Comparison of ENCODE assay signal across 9 mouse cellular contexts in genomic region chr2:118336084-118336483, GRCm38 (mm10). TPM values are rescaled to one million over a fixed set of nuclear protein-coding genes. Genes with fewer than 3 reads are reported as not detected.
DNase-seq lines count a peak whose midpoint lies in the region; ATAC-seq and TF ChIP-seq lines count a peak whose summit lies in the region.
"Had no signal": no experiment of that assay in that cellular context is flagged by ENCODE, and none has a peak within 500 bp of the region (broad histone marks: within the 10 kb centered on the region; RNA-seq: fewer than 3 reads in every experiment).

No protein-coding gene starts in this region.

- H3K4me2 ChIP-seq in kidney, postnatal 0 days (ENCODE audit: low read length), result no peak overlapping the region
- no peak overlapping the region for H3K4me2 ChIP-seq in kidney, embryonic 16.5 days (replicated peaks; ENCODE audit: low read depth, low read length)
- H3K4me2 ChIP-seq in embryonic facial prominence, embryonic 14.5 days (ENCODE audit: low read depth, low read length), result no peak overlapping the region
- H3K4me2 ChIP-seq: limb, embryonic 13.5 days had no signal

- H3K4me1 ChIP-seq in kidney, postnatal 0 days (replicated peaks; ENCODE audit: insufficient read depth, low read length), result no peaks in the 10 kb centered on the region
- H3K4me1 ChIP-seq in kidney, embryonic 16.5 days (ENCODE audit: insufficient read depth, low read length), result no peaks in the 10 kb centered on the region
- no peaks in the 10 kb centered on the region for H3K4me1 ChIP-seq in embryonic facial prominence, embryonic 14.5 days (ENCODE audit: control insufficient read depth, insufficient read depth, low read length)

- no peaks in the 10 kb centered on the region for H3K9me3 ChIP-seq in kidney, postnatal 0 days (replicated peaks; ENCODE audit: low read length)
- H3K9me3 ChIP-seq in kidney, embryonic 16.5 days (ENCODE audit: low read length), result no peaks in the 10 kb centered on the region
- H3K9me3 ChIP-seq in embryonic facial prominence, embryonic 14.5 days (ENCODE audit: control insufficient read depth, low read length), result no peaks in the 10 kb centered on the region
- H3K9me3 ChIP-seq: limb, embryonic 13.5 days had no signal

- no peak overlapping the region for H3K4me3 ChIP-seq in kidney, postnatal 0 days (replicated peaks; ENCODE audit: low read depth, low read length)
- H3K4me3 ChIP-seq in kidney, embryonic 16.5 days (ENCODE audit: low read length), result no peak overlapping the region
- no peak overlapping the region for H3K4me3 ChIP-seq in embryonic facial prominence, embryonic 14.5 days (ENCODE audit: low read depth, low read length)
- H3K4me3 ChIP-seq: limb, embryonic 13.5 days had no signal

- peak; percentile 52; the same call in 1 of the 2 replicates for TF ChIP-seq CTCF in kidney, postnatal 0 days (IDR thresholded peaks at IDR 0.05; ENCODE audit: low read depth)

- no peak overlapping the region for H3K27ac ChIP-seq in kidney, postnatal 0 days
- no peak overlapping the region for H3K27ac ChIP-seq in kidney, embryonic 16.5 days (ENCODE audit: low read length)
- no peak overlapping the region for H3K27ac ChIP-seq in embryonic facial prominence, embryonic 14.5 days (replicated peaks; ENCODE audit: low read depth, low read length)
- H3K27ac ChIP-seq: limb, embryonic 13.5 days had no signal

- WGBS in kidney, postnatal 0 days, result 35% methylated on average over 2 of the region's 2 CpGs
- 40% methylated on average over 2 of the region's 2 CpGs for WGBS in kidney, embryonic 16.5 days
- 49% methylated on average over 2 of the region's 2 CpGs for whole genome bisulfite sequencing in embryonic facial prominence, embryonic 14.5 days

- H3K9ac ChIP-seq in kidney, postnatal 0 days (ENCODE audit: low read depth, low read length), result no peak overlapping the region
- H3K9ac ChIP-seq in kidney, embryonic 16.5 days (replicated peaks; ENCODE audit: low read length), result no peak overlapping the region
- no peak overlapping the region for H3K9ac ChIP-seq in embryonic facial prominence, embryonic 14.5 days (ENCODE audit: low read depth, low read length)
- H3K9ac ChIP-seq: limb, embryonic 13.5 days had no signal

- no peaks in the 10 kb centered on the region for H3K27me3 ChIP-seq in kidney, postnatal 0 days (ENCODE audit: insufficient read depth, low read length)
- no peaks in the 10 kb centered on the region for H3K27me3 ChIP-seq in kidney, embryonic 16.5 days (ENCODE audit: insufficient read depth, low read length)
- H3K27me3 ChIP-seq in embryonic facial prominence, embryonic 14.5 days (replicated peaks; ENCODE audit: control insufficient read depth, insufficient read depth, low read length), result no peaks in the 10 kb centered on the region
- H3K27me3 ChIP-seq: limb, embryonic 13.5 days had no signal

- ATAC-seq in CD4-positive, CD25-positive, alpha-beta regulatory T cell, adult 4 months, result no peak
- no peak for ATAC-seq in kidney, postnatal 0 days (replicated peaks; ENCODE audit: low FRiP score, low read depth)
- no peak for ATAC-seq in kidney, embryonic 16.5 days (ENCODE audit: low FRiP score, low TSS enrichment)
- ATAC-seq in embryonic facial prominence, embryonic 14.5 days (ENCODE audit: low read depth), result no peak

- H3K36me3 ChIP-seq in kidney, postnatal 0 days (ENCODE audit: insufficient read depth, low read length), result no peaks in the 10 kb centered on the region
- no peaks in the 10 kb centered on the region for H3K36me3 ChIP-seq in kidney, embryonic 16.5 days (ENCODE audit: insufficient read depth, low read length)
- no peaks in the 10 kb centered on the region for H3K36me3 ChIP-seq in embryonic facial prominence, embryonic 14.5 days (ENCODE audit: control insufficient read depth, insufficient read depth, low read length)
- H3K36me3 ChIP-seq: limb, embryonic 13.5 days had no signal

- peak; percentile 15 for DNase-seq in CD4-positive, CD25-positive, alpha-beta regulatory T cell, adult 2 months (ENCODE audit: low read depth, low spot score)
- peak; percentile 47 for DNase-seq in kidney, postnatal 0 days (ENCODE audit: low spot score)
- peak; percentile 9 for DNase-seq in CD4-positive helper T cell, adult 2 months (ENCODE audit: low read depth, low spot score)
- peak; percentile 39 for DNase-seq in embryonic facial prominence, embryonic 14.5 days (ENCODE audit: low spot score)
- DNase-seq in gastrocnemius, adult 18-20 months (ENCODE audit: low spot score), result no peak
- no peak for DNase-seq in layer of hippocampus, postnatal 10 days (ENCODE audit: low spot score in 2 of 2)

RNA-seq across cellular contexts. Expression of gene Gpr176, which starts 37.1 kb away (rescaled TPM):
- polyA plus RNA-seq in CD4-positive, CD25-positive, alpha-beta regulatory T cell, adult 4 months (2017; shearing (Covaris generic)), result under 1 TPM in 1 of 2 experiments, not detected in 1; 0.11 TPM
- 2.1 and 2.3 TPM in 2 replicates for polyA plus RNA-seq in kidney, postnatal 0 days (2015; fragmentation: Nextera tagmentation; extraction: Ambion mirVana)
- polyA plus RNA-seq in kidney, embryonic 16.5 days (2015; fragmentation: Nextera tagmentation; extraction: Ambion mirVana), result 1.4 and 1.5 TPM in 2 replicates
- 0.34 and 0.53 TPM in 2 replicates for polyA plus RNA-seq in embryonic facial prominence, embryonic 14.5 days (2014; fragmentation: Nextera tagmentation; extraction: Ambion mirVana)
- under 1 TPM; 0.12 to 0.23 TPM for total RNA-seq in gastrocnemius, adult 18-20 months (2021)
- 10 to 100 TPM; 16.6 to 18.4 TPM for total RNA-seq in layer of hippocampus, postnatal 10 days (2021)

RNA-seq across cellular contexts. Expression of gene Eif2ak4, which starts 52.3 kb away (rescaled TPM):
- 1 to 10 TPM; 2.9 to 3.1 TPM for polyA plus RNA-seq in CD4-positive, CD25-positive, alpha-beta regulatory T cell, adult 4 months (2017; shearing (Covaris generic))
- 8.0 TPM in 2 replicates for polyA plus RNA-seq in kidney, postnatal 0 days (2015; fragmentation: Nextera tagmentation; extraction: Ambion mirVana)
- polyA plus RNA-seq in kidney, embryonic 16.5 days (2015; fragmentation: Nextera tagmentation; extraction: Ambion mirVana), result 12.5 and 13.4 TPM in 2 replicates
- 10.0 and 10.8 TPM in 2 replicates for polyA plus RNA-seq in embryonic facial prominence, embryonic 14.5 days (2014; fragmentation: Nextera tagmentation; extraction: Ambion mirVana)
- total RNA-seq in gastrocnemius, adult 18-20 months (2021), result 1 to 10 TPM; 3.8 to 4.3 TPM
- total RNA-seq in layer of hippocampus, postnatal 10 days (2021), result 10 to 100 TPM; 24.6 to 28.1 TPM

Comparison
In these comparisons a context has a peak if more than half of its experiments do, and no peak if none do; other contexts are left out.
1. DNase-seq: peak in CD4-positive, CD25-positive, alpha-beta regulatory T cell, adult 2 months (single experiment), kidney, postnatal 0 days (single experiment), CD4-positive helper T cell, adult 2 months (single experiment) and embryonic facial prominence, embryonic 14.5 days (single experiment); none in gastrocnemius, adult 18-20 months (single experiment) and layer of hippocampus, postnatal 10 days (0 of 2).